Mouse (Mus musculus): Measurements from ENCODE around the gene Gm20883. TPM values are rescaled to one million over a fixed set of nuclear protein-coding genes. Genes with fewer than 3 reads are reported as not detected.
"Not testable (repeated sequence)": the region's sequence is repeated elsewhere in the genome, so short reads cannot be mapped to it uniquely, and the experiment has no call there.

The Gm20883 gene
- not detected in 2 replicates for polyA plus RNA-seq (2014; fragmentation: Nextera tagmentation; extraction: Ambion mirVana)

GRCm38 (mm10) chrY:50607951-50608350 lies at the start of gene Gm20883:
Gene Gm20883 (plus strand): TSS chrY:50608251.
- WGBS: no CpG with 5 or more reads among the region's 6 CpGs
- not testable (repeated sequence) for ATAC-seq (ENCODE audit: insufficient read depth)

More at GRCm38 (mm10) chrY:50607951-50608350, at the start of gene Gm20883:
- H3K9me3 ChIP-seq (ENCODE audit: low read depth, low read length); H3K27me3 ChIP-seq (ENCODE audit: insufficient read depth, low read length); H3K4me2 ChIP-seq; H3K9ac ChIP-seq; H3K36me3 ChIP-seq (ENCODE audit: insufficient read depth); H3K27ac ChIP-seq (ENCODE audit: low read depth); DNase-seq; H3K4me1 ChIP-seq (ENCODE audit: insufficient read depth); H3K4me3 ChIP-seq (ENCODE audit: low read depth, low read length): not testable (repeated sequence)
